Mouse (Mus musculus): ENCODE measurements around the gene Ano3.

Ano3 gene

DNA sequence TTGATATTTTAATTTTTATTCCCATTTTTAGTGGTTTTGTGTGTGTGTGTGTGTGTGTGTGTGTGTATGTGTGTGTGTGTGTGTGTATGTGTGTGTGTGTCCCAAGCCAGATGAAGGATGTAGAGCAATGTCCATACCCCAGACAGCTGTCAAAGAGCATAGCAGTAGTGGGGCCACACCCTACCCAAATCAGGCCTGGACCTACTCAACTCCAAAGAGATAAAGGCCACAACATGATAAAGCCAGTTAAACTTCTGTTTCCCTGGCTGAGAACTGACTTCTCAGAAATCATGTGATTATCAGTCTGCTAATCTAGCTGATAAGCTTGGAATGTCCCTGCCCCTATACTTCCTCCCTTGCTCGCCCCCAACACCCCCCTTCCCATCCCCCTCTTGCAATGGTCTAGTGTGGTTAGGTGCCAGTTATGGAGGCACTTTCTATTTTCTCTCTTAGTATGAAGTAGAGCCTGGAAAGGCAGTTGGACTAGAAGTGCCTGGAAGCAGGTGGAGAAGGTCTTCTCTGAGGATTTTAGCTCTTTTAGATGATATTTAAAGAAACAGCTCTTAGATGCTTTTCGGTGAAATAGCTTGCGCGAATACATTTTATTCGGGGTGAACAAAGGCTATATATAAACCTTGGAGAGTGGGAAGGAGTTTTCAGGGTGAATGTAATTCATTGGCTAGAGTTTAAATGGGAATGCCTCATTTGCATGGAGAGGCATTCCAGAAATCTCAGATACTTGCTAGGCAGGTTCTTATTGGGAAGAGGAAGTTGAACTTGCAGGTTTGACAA is 144.2 kb downstream of the Ano3 start:
- DNase-seq: no peak

DNA sequence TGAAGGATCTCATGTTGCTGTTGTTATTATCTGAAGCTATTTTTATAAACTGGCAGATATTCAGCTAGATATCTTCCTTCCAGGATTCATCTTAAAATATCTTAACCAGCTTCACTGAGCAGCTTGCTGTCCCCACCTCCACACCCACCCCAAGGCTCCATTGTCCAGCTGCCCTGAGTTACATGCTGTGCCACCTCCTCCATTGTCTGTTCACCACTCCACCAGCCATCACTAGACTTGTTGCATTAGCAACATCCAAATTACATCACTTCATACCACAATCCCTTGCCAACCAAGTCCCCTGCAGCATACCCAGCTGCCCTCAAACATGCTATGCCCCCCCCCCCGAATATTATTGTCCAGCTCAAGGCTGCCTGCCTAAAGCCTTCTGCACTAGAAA is 154.8 kb downstream of the Ano3 start:
- no peak for DNase-seq

DNA sequence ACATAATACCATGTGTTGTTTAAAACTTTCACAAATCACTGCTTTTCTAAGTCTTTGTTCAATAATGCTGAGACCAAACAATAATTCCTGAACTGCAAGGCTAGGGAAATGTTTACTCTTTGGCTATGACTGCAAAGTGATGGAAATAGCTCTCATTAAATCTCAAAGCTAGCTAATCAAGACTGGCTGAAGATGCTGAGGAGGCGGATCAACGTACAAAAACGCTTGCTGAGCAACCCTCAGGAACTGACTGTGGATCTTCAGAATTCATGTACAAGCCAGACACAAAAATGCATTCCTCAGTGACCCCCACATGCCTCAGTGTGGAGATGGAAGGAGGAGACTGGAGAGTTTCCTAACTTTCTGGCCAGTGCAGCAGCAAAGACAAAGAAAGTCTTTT is 155.3 kb downstream of the Ano3 start:
- DNase-seq: no peak

DNA sequence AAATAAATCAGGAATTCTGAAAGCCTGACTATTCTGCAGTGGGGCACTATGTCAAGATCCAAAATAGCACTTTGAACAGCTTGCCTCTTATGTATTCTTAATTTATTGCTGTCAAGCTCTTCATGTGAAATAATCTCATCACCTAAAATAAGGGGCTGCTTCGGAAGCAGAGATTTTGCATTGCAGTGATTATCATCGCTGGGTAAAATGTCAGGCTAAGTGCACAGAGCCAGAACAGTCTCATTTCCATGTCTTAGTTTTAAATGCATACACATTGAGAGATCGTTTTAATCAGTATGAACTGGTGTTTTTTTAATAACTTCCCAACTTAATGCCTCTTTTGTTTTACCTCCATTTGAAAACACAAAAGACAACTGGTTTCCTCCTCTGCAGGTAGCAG is 163.3 kb downstream of the Ano3 start:
- no peak for DNase-seq

DNA sequence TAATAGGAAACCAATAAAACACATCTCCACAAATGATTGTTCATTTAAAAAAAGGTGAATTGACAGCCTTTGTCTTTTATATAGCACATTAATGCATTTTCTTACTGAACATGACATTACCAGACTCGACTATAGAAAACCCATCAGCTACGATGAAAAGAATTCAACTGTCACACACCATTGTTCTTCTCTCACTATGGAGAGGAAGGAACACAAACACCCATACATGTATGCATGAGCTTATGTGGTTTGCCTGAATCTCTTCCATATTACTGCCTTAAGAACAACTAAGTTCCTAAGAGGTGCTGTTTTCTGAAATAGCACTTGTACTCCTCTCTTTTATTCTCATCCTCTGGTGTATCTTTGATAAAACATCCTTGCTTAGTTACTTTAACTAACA is 191.3 kb downstream of the Ano3 start:
- DNase-seq: no peak

DNA sequence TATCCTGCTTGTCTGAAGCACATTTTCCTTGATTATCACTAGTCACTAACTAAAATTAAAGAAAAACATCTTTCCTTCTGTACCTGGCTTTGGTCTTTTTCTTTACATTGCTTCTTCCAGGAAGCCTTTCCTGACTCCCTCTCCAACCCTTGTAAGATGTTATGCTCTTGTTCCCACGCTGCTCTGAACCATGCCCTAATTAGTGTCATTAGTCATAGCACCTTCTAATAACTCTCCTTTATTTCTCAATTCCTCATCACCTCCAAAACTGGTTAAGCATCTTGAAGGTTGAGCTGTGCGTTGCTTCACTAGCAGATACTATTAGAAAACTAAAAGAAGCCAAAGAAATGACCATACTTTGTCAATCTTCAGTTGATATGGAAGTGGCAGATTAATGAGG is 193.2 kb downstream of the Ano3 start:
- DNase-seq: no peak

DNA sequence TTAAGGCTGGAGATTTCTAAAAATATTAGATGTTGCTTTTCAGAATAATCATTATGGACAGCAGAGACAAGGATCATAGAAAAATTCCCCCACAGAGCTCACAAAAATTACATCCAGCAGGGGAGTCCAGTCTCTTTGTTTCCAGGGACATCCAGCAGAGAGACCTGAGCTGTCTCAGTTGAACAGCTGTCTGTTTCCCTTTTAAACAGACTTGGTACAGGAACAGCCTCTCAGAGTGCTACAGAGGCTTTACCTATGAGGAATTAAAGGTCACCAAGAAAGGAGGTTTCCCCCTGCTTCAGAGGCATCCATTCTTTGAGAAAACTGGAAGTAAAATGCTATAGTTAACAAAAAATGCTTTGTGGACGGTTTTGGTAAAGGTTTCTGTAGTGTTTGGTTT is 210.2 kb downstream of the Ano3 start:
- no peak for DNase-seq

DNA sequence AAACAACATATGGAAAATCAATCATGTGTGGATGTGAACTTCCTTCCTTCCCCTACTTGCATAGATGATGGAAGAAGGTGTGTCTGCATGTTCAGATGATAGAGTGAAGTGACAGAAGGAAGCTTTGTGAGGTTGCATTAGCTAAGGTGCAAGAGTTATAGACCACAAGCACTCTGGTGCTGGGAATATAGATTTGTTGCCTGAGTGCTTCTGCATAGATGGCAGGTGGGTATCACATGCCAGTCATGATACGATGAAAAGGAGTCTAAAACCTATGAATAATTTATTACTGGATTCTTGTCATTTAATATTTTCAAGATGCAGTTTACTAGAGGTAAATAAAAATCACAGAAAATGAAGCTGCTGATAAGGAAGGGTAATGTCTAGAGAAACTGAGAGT is 210.9 kb downstream of the Ano3 start:
- DNase-seq: no peak

DNA sequence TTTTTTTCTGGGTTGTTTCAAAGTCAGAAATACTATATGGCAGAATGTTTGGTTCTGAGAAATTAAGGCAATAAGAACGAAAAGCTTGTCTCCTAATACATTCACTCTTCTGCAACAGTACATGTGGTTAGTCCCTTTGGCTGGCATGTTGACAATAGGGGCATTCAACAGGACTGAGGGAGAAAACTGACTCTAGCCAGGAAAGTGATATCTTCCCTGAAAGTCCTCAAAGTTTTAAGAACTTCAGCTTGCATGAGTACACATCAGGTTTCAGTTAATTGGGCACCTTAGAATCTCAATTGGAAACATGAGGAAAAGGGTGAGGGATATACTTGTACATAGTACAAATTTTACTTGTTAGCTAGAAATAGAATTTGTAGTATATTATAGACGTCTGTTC is 212.7 kb downstream of the Ano3 start:
- no peak for DNase-seq

DNA sequence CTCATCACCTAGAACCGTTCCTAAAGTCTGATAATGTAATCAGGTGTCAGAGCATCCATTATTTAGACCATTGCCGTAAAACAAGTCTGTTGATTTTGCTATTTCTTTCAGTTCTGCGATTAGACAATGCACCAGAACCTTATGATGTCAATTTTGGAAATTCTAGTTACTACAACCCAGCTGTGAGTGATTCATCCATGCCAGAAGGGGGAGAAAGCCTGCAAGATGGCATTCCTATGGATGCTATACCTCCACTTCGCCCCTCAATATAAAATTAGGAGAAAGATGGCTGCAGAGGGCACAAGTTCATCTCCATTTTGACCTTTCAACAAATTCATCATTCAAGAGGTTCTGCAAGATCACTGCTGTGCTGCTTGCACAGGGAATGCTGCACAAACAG is 213.5 kb downstream of the Ano3 start:
- no peak for DNase-seq

DNA sequence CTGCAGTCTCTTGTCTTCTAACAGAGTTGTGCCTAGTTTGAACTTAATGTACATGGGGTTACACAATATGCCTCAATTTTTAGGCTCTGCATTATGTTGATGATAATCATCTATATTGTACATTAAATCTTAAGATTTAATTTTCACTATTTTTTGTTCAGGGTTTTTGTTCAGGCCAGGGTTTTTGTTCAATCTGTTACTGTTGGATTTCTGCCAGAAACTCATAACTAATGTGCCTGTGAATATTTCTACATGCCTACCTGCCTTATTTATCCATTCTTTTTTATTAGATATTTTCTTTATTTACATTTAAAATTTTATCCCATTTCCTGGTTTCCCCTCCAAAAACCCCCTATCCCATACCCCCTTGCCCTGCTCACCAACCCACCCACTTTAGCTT is 224.6 kb downstream of the Ano3 start:
- DNase-seq: no peak

DNA sequence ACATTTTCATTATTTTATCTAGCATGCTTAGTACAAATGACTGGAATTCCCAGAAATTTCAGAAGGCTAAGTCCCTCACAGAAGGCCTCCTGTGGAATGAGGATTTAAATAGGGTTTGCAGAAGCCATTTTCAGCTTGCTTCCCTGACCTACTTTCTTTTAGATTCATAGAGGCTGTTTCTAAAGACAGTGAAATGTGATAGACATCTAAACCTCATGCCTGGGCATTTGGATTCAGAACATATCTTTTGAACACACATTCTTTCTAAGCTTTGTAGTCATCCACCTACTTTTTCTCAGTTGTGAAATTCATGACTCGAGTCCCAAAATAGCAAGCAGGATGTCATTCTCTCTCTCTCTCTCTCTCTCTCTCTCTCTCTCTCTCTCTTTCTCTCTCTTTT is 228.5 kb downstream of the Ano3 start:
- DNase-seq: no peak

DNA sequence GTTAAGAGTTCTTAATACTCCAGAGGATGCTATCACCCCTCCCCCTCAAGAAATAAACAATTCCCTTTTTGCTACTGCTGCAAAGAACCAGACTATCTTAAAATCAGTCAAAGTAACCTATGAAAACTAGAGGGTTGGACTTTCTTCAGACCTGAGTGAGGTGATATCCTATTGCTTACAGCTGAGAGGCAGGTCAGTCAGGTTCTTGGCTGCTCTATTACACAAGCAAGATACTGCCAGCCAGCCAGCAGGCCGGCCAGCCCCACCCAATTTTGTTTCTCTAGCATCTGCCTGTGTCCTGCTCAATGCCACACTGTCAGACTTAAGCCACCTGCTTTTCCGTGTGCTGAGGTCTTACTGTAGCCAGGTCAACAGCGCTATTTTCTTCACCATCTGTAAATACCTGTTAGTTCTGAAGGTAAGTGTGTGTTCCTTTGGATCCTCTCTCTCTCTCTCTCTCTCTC is 229.4 kb downstream of the Ano3 start, which contains the start of gene Muc15:
Gene Muc15 (plus strand): TSS at position 51 of the 464 bp plus-strand sequence.
- DNase-seq: no peak

DNA sequence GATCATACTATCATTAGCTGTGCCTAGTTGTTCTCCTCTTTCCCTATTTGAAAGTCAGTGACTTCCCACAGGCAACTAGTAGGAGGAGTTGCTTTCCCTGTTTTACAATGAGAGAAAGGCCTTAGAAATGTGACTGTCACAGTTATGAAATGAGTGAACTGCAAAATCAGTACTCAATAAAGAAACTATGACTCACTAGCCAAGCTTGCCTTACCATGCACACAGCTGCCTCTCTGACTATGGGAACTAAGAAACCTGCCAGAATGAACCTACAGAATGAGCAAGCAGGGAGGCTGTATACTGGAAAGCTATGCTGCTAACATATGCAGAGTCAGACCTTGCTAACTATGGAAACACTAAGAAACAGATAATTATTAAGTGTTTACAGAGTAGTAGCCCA is 231.7 kb downstream of the Ano3 start:
- no peak for DNase-seq

DNA sequence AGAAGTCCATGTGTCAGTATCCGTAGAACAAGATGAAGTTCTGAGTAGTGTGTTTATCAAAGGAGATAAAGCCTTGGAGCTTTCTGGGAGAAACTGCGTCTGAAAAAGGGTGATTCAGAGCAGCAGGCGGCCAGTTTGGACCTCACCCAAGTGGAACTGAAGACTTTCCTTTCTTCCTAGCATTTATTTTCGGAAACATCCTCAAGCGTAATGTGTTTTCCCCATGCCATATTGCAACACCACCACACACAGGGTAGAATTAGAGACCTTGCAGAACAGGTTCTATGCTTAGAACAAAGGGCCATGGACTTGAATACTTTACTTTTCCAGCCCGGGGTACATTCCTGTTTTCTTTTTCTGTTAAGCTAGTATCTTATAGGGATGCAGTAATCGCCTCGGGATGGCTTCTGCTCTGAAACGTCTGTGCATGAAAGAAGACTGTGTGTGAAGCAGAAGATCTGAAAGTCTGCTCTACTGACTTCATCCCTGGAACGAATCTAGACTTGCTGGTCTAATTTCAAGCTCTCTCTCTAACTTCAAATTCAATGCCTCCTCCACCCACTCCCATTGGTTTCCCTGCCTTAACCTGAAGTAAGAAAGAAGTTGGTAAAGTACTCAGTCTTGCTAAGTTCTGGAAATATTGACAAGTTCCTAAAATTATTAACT is 240.5 kb downstream of the Ano3 start:
- no peak for DNase-seq

DNA sequence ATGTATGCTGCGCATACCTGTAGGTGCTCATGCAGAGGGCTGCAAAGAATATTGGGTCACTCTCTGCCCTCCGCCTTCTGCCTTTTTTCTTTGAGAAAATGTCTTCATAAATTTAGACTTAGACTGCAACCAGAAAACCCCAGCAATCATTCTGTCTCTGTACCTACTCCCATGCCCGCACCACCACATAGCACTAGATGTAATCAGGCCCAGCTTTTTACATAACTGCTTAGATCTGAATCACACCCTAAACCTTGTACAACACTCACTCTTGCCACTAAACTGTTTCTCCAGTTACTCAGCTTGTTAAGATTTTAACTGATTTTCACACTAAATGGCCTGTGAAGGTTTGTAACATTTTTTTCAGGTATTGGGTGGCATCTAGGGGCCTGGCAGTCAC is 241.3 kb downstream of the Ano3 start:
- no peak for DNase-seq

DNA sequence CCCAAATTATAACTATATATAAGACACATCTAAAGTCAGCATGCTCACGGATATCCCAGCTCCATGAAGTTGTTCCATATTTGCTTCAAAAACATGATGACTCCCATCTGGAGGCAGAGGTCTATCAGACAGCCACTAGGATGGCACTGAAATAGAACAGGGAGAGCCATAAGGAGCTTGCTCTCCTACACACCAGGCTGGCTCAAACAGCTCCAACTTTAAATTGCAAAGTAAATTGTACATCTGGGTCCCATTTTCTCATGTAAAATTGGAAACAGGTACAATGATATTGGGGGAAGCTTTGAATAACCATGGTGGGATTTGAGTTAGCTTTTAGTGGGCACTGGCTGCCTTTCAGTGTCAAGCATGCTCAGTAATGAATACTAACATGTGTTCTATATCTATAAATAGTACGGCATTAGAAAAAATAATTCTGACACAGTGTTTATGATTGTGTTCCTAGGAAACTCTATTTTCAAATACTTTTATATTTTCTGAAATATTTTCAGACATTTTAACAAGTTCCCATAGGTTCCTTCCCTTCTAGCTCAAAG is 279.6 kb downstream of the Ano3 start:
- DNase-seq: no peak

DNA sequence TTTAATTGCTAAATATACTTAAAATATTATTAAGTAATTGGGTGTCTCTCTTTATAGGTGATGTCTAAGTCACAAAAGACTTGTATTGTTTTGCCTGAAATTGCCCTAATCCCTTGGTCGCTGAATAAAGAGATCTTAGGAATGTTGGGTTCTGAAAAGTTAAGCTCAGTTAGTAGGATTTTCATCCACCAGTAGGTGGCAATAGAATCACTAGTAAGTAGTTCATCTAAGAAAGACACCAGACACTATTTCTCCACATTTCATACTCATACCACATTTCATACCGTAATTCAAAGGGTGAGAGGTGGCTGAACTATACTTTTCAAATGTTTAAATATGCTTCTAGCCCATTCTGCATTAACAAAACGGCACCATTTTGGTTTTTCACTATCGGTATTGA is 287.4 kb downstream of the Ano3 start:
- no peak for DNase-seq

DNA sequence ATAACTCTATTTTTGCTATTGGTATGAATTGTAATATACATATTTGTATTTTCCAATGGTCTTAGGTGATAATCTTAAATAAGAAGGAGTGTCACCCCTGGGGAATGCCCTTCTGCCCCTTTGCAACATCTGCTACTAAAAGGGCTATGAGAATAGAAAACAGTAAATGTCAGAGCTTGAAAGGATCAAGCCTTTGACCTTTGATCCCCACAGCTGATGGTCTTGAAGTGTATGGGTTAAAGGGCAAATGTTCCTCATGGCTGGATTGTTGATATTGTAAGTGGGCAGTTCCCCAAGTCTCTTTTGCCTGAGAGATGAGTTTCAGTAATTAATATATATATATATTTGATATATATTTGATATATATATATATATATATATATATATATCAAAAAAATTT is 305.9 kb downstream of the Ano3 start:
- DNase-seq: no peak

DNA sequence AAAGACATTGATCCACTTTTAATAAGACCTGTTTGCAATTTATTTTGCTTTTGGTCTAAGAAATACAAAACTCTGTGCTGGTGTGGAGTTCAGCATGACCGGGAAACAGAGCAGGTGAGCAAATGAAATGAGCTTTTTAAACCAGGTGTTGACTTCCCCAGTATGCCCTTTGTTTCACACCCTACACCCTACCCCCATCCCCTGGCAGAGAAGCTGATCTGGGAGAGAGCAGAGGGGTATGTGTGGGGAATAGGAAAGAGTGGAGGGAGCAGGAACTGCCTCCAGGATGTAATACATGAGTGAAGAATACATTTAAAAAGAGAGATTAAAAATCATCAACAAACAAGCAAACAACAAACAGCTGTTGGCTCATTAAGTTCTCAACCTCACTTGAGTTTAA is 306.4 kb downstream of the Ano3 start:
- DNase-seq: no peak
